Mouse (Mus musculus) MEL (cell line): Measurements from ENCODE around the gene Ube2q2.

Source experiments
- CHD2 ChIP-seq: IDR thresholded peaks from 2 replicates; pipeline ENCODE4 v1.6.1; 2011; ENCODE audit warnings: low read length, improper control_type of control experiment
- CTCF ChIP-seq, 3 experiments: IDR thresholded peaks in 2 of 3; conservative IDR thresholded peaks in 1 of 3; 2 replicates each; pipeline ENCODE4 v1.5.1; 2011 to 2012; ENCODE audit warnings: low read length in 3 of 3, low read depth in 2 of 3, mild to moderate bottlenecking in 2 of 3, improper control_type of control experiment in 1 of 3, inconsistent platforms in 1 of 3, mixed read lengths in 1 of 3, moderate library complexity in 1 of 3; ENCODE audit not compliant: control insufficient read depth in 1 of 3, insufficient read depth in 1 of 3, poor library complexity in 1 of 3, severe bottlenecking in 1 of 3
- RAD21 ChIP-seq: IDR thresholded peaks from 2 replicates; pipeline ENCODE4 v1.6.1; 2011; ENCODE audit warnings: mild to moderate bottlenecking, low read depth, low read length, improper control_type of control experiment

DNA sequence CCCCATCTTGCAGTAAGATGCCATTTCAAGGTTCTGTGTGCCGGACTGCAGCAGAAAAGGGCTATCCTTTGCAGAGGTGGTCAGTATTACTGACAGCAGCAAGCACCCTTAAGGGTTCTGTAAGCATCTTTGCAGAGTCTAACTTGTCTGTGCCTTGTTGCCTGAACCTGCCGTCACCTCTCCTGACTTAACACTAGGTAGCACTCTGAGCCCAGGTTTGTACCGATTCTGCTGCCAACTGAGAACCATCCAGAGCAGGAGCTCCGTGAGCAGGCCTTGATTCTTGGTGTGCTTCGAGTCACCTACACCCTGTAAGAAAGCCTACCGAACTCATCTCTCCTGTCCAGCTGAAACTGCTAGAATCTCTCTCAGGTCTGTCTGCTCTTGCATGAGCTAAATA, 82.9 kb downstream of the Ube2q2 start:
- TF ChIP-seq RAD21 (no peak; the same call in 1 of the 2 replicates), CHD2 (no peak), CTCF (IDR thresholded peaks at IDR 0.05 in 2 of 3, conservative IDR thresholded peaks at IDR 0.05 in 1 of 3; ENCODE audit: control insufficient read depth in 1 of 3, insufficient read depth in 1 of 3, low read depth in 2 of 3, low read length in 3 of 3, poor library complexity in 1 of 3, severe bottlenecking in 1 of 3) (peak in 1 of 3 experiments; percentile 9; a peak in 1 of 6 replicates)
